Mouse (Mus musculus): ENCODE results near the gene Zc2hc1b. TPM values are rescaled to one million over a fixed set of nuclear protein-coding genes. Genes with fewer than 3 reads are reported as not detected.
"Not testable (repeated sequence)": the region's sequence is repeated elsewhere in the genome, so short reads cannot be mapped to it uniquely, and the experiment has no call there.

The Zc2hc1b gene
- not detected for polyA plus RNA-seq (2017; shearing (Covaris generic))

- ATAC-seq: no peak
Observed at GRCm38 (mm10) chr10:13177973-13178624, at the start of gene Zc2hc1b. Gene Zc2hc1b, minus strand, starts transcription at chr10:13178023.

GRCm38 (mm10) chr10:13225377-13226063, 47.7 kb upstream of the Zc2hc1b start:
- ATAC-seq: no peak

GRCm38 (mm10) chr10:13222135-13222534, 44.3 kb upstream of the Zc2hc1b start:
- ATAC-seq: no peak

GRCm38 (mm10) chr10:13220061-13220460, 42.2 kb upstream of the Zc2hc1b start:
- no peak for ATAC-seq

GRCm38 (mm10) chr10:13213956-13214355, 36.1 kb upstream of the Zc2hc1b start:
- no peak for ATAC-seq

GRCm38 (mm10) chr10:13212829-13213228, 35.0 kb upstream of the Zc2hc1b start:
- ATAC-seq: no peak

- ATAC-seq: no peak
Observed at GRCm38 (mm10) chr10:13212326-13212725, 34.5 kb upstream of the Zc2hc1b start.

GRCm38 (mm10) chr10:13209930-13210637, 32.3 kb upstream of the Zc2hc1b start:
- no peak for ATAC-seq

- no peak for ATAC-seq
Observed at GRCm38 (mm10) chr10:13209506-13209905, 31.7 kb upstream of the Zc2hc1b start.

- no peak for ATAC-seq
Observed at GRCm38 (mm10) chr10:13209061-13209460, 31.2 kb upstream of the Zc2hc1b start.

- ATAC-seq: no peak
Observed at GRCm38 (mm10) chr10:13201741-13202293, 24.0 kb upstream of the Zc2hc1b start.

GRCm38 (mm10) chr10:13200862-13201261, 23.0 kb upstream of the Zc2hc1b start:
- ATAC-seq: no peak

GRCm38 (mm10) chr10:13199234-13199633, 21.4 kb upstream of the Zc2hc1b start:
- ATAC-seq: no peak

- ATAC-seq: no peak
Observed at GRCm38 (mm10) chr10:13196872-13197507, 19.2 kb upstream of the Zc2hc1b start.

GRCm38 (mm10) chr10:13193496-13193895, 15.7 kb upstream of the Zc2hc1b start:
- not testable (repeated sequence) for ATAC-seq

GRCm38 (mm10) chr10:13192731-13193351, 15.0 kb upstream of the Zc2hc1b start, which contains the start of gene Ltv1:
Gene Ltv1, minus strand, starts transcription at chr10:13193168.
- ATAC-seq: peak; percentile 98

GRCm38 (mm10) chr10:13189881-13190280, 12.1 kb upstream of the Zc2hc1b start:
- no peak for ATAC-seq

GRCm38 (mm10) chr10:13186754-13187153, 8.9 kb upstream of the Zc2hc1b start:
- ATAC-seq: no peak

- no peak for ATAC-seq
Observed at GRCm38 (mm10) chr10:13184170-13184766, 6.4 kb upstream of the Zc2hc1b start.

- no peak for ATAC-seq
Observed at GRCm38 (mm10) chr10:13180211-13180610, 2.4 kb upstream of the Zc2hc1b start.

- no peak for ATAC-seq
Observed at GRCm38 (mm10) chr10:13175866-13176265, 2.0 kb downstream of the Zc2hc1b start.

GRCm38 (mm10) chr10:13172798-13173221, 5.0 kb downstream of the Zc2hc1b start:
- no peak for ATAC-seq

Measured in CD4-positive, CD25-positive, alpha-beta regulatory T cell, adult 4 months (primary cell).